Mouse (Mus musculus) cortical plate, adult 2 months (tissue): Measurements from ENCODE around the gene Gnb3.

Experiments used
- CTCF ChIP-seq: fragments of 200-500 bp; IDR thresholded peaks from 2 replicates; pipeline ENCODE4 v1.5.1; 2011; ENCODE audit warnings: mild to moderate bottlenecking, control low read depth, low read length; ENCODE audit not compliant: insufficient read depth; ENCODE audit errors: extremely low read depth
- POLR2A ChIP-seq: fragments of 200-500 bp; IDR thresholded peaks from 2 replicates; pipeline ENCODE4 v1.6.1; 2011; ENCODE audit warnings: mild to moderate bottlenecking, low read length, control low read depth; ENCODE audit not compliant: insufficient read depth; ENCODE audit errors: extremely low read depth

DNA sequence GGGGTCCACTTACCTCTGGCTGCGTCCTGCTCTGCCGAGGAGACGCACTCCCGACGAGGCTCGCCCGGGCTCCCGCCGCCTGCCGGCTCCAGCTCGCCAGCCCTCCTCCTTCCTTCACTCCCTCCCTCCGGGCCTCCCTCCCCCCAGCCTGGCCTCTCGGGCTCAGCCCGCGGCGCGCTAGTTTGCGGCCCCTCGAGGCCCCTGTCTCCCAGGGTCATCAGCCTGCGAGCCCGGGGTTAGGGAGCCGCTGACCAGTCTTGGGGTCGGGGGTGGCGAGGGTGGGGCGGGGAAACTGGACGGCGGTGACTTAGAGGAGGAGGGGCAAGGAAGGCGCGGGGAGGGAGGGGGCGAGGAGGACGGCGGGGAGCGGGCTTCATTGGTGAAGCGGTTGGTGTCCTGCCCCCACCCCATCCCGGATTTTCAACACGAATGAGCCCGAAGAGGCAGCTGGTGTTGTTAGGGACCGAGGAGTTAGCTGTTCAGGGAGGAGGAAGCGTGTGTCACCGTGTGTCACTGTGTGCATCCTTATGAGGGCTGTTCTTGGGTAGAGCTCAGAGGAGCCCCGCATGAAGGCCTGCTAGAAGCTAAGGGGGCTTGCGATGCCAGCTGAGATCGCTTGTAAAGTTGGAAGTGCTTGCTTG is 23.7 kb upstream of the Gnb3 start, which contains the start of gene Gpr162:
- TF ChIP-seq CTCF (no peak), POLR2A (peak; percentile 87)
